Mouse (Mus musculus) hindbrain, embryonic 14.5 days (tissue): ENCODE data around the gene 2810459M11Rik. TPM values are rescaled to one million over a fixed set of nuclear protein-coding genes. Genes with fewer than 3 reads are reported as not detected.

Experiments
- ATAC-seq: fragments of 200-750 bp; cut with Nextera tagmentation; 2 replicates; pipeline ENCODE4 v1.8.0; 2017; ENCODE audit warnings: moderate number of reproducible peaks, mild to moderate bottlenecking, moderate TSS enrichment, moderate library complexity; ENCODE audit not compliant: low FRiP score
- DNase-seq: peaks from one replicate; pipeline ENCODE4 v3.0.0-alpha.2; 2015; ENCODE audit warnings: low spot score
- H3K27ac ChIP-seq: fragments of 300-500 bp; sonication (generic); 2 replicates; pipeline ENCODE4 v1.5.1; 2014; ENCODE audit warnings: mild to moderate bottlenecking, moderate library complexity
- H3K27me3 ChIP-seq: fragments of 300-500 bp; sonication (generic); 2 replicates; pipeline ENCODE4 v1.6.1; 2014; ENCODE audit warnings: mild to moderate bottlenecking, low read length, mixed read lengths; ENCODE audit not compliant: control insufficient read depth, insufficient read depth
- H3K36me3 ChIP-seq: fragments of 300-500 bp; sonication (generic); replicated peaks from 2 replicates; pipeline ENCODE4 v1.6.1; 2014; ENCODE audit not compliant: control insufficient read depth, insufficient read depth
- H3K4me1 ChIP-seq: fragments of 300-500 bp; sonication (generic); replicated peaks from 2 replicates; pipeline ENCODE4 v1.6.1; 2014; ENCODE audit warnings: antibody characterized with exemption, low read length, mixed read lengths; ENCODE audit not compliant: control insufficient read depth, insufficient read depth
- H3K4me2 ChIP-seq: fragments of 300-500 bp; sonication (generic); replicated peaks from 2 replicates; pipeline ENCODE4 v1.6.1; 2014; ENCODE audit warnings: mild to moderate bottlenecking, moderate library complexity
- H3K4me3 ChIP-seq: fragments of 300-500 bp; sonication (generic); replicated peaks from 2 replicates; pipeline ENCODE4 v1.5.1; 2014; ENCODE audit warnings: mild to moderate bottlenecking, low read length
- H3K9ac ChIP-seq: fragments of 300-500 bp; sonication (generic); 2 replicates; pipeline ENCODE4 v1.6.1; 2014
- H3K9me3 ChIP-seq: fragments of 300-500 bp; sonication (generic); 2 replicates; pipeline ENCODE4 v1.6.1; 2016; ENCODE audit warnings: low read length; ENCODE audit not compliant: control insufficient read depth
- WGBS: fragments of 180-500 bp; shearing (Covaris S2); extraction: QIAGEN DNeasy Blood & Tissue Kit; methylation state at CpG from one replicate; pipeline ENCODE4 v1.1.7; 2014; 5-methylcytosine and 5-hydroxymethylcytosine counted together
- polyA plus RNA-seq: library from polyadenylated mRNA; unstranded; fragments of >200 nt; fragmentation: Nextera tagmentation; extraction: Ambion mirVana; gene quantifications from 2 replicates; pipeline ENCODE4 v1.2.1, GENCODE M21; 2014

2810459M11Rik gene
- polyA plus RNA-seq, 1 experiment from 2014 or later: 8.6 TPM

- Histone ChIP-seq H3K27ac (0 out of 2 replicates have a peak overlapping the region, but pooled peaks have one; percentile 7), H3K27me3 (peaks cover 17% of the 10 kb centered on the region), H3K4me3 (peak overlapping the region; percentile 47), H3K9me3 (no peaks in the 10 kb centered on the region), H3K4me1 (no peaks in the 10 kb centered on the region; the same call in 1 of the 2 replicates), H3K4me2 (peak overlapping the region; percentile 93), H3K36me3 (no peaks in the 10 kb centered on the region), H3K9ac (peak overlapping the region; percentile 72)
- peak; percentile 77 for DNase-seq
- WGBS: 2% methylated on average over 60 of the region's 60 CpGs
- ATAC-seq: peak; percentile 78
Observed at GRCm38 (mm10) chr1:86018235-86019055, 27.2 kb upstream of the 2810459M11Rik start.

- 64% methylated on average over 11 of the region's 11 CpGs for WGBS
- ATAC-seq: no peak
- no peak overlapping the region for H3K4me3 ChIP-seq
Observed at GRCm38 (mm10) chr1:86021365-86021989, 24.2 kb upstream of the 2810459M11Rik start.

GRCm38 (mm10) chr1:86032273-86032987 lies 13.2 kb upstream of the 2810459M11Rik start:
- peak; percentile 91 for ATAC-seq
- no peak overlapping the region for H3K4me3 ChIP-seq
- WGBS: 7% methylated on average over 11 of the region's 11 CpGs

More at GRCm38 (mm10) chr1:86021365-86021989, 24.2 kb upstream of the 2810459M11Rik start:
- peaks cover 17% of the 10 kb centered on the region for H3K27me3 ChIP-seq
- DNase-seq: no peak
- H3K27ac ChIP-seq: no peak overlapping the region
- H3K9ac ChIP-seq: no peak overlapping the region
- no peak overlapping the region for H3K4me2 ChIP-seq
- no peaks in the 10 kb centered on the region for H3K36me3 ChIP-seq
- H3K4me1 ChIP-seq: no peaks in the 10 kb centered on the region; the same call in 1 of the 2 replicates
- no peaks in the 10 kb centered on the region for H3K9me3 ChIP-seq

GRCm38 (mm10) chr1:86038191-86038951 lies 7.3 kb upstream of the 2810459M11Rik start:
- H3K4me2 ChIP-seq: no peak overlapping the region
- no peak overlapping the region for H3K4me3 ChIP-seq
- WGBS: 77% methylated on average over 3 of the region's 3 CpGs
- no peaks in the 10 kb centered on the region for H3K36me3 ChIP-seq
- H3K9me3 ChIP-seq: peaks cover 5% of the 10 kb centered on the region; the same call in 1 of the 2 replicates
- H3K27ac ChIP-seq: no peak overlapping the region
- no peaks in the 10 kb centered on the region for H3K27me3 ChIP-seq
- DNase-seq (no peak), ATAC-seq (no peak)
- H3K9ac ChIP-seq: no peak overlapping the region
- no peaks in the 10 kb centered on the region for H3K4me1 ChIP-seq

More at GRCm38 (mm10) chr1:86032273-86032987, 13.2 kb upstream of the 2810459M11Rik start:
- Histone ChIP-seq H3K9ac (no peak overlapping the region), H3K9me3 (no peaks in the 10 kb centered on the region), H3K4me1 (no peaks in the 10 kb centered on the region), H3K4me2 (no peak overlapping the region), H3K36me3 (no peaks in the 10 kb centered on the region), H3K27ac (peak overlapping the region; percentile 82), H3K27me3 (no peaks in the 10 kb centered on the region)
- peak; percentile 50 for DNase-seq

GRCm38 (mm10) chr1:86040131-86040530 lies 5.5 kb upstream of the 2810459M11Rik start:
- Histone ChIP-seq H3K4me2 (no peak overlapping the region), H3K4me1 (no peaks in the 10 kb centered on the region), H3K4me3 (no peak overlapping the region), H3K9ac (no peak overlapping the region), H3K9me3 (peaks cover 5% of the 10 kb centered on the region; the same call in 1 of the 2 replicates), H3K36me3 (no peaks in the 10 kb centered on the region), H3K27ac (no peak overlapping the region), H3K27me3 (peaks cover 13% of the 10 kb centered on the region)
- ATAC-seq (no peak), DNase-seq (no peak)
- WGBS: 65% methylated on average over 4 of the region's 4 CpGs

- Histone ChIP-seq H3K9me3 (peaks cover 5% of the 10 kb centered on the region; the same call in 1 of the 2 replicates), H3K27ac (no peak overlapping the region), H3K4me2 (no peak overlapping the region), H3K4me1 (0 out of 2 replicates have a peak, but pooled peaks cover 3% of the 10 kb centered on the region), H3K4me3 (no peak overlapping the region), H3K9ac (no peak overlapping the region), H3K36me3 (no peaks in the 10 kb centered on the region), H3K27me3 (peaks cover 17% of the 10 kb centered on the region)
- 94% methylated on average over 3 of the region's 3 CpGs for WGBS
- DNase-seq (no peak), ATAC-seq (no peak)
Observed at GRCm38 (mm10) chr1:86040817-86041216, 4.8 kb upstream of the 2810459M11Rik start.

GRCm38 (mm10) chr1:86045056-86045455 lies 607 bp upstream of the 2810459M11Rik start:
- H3K27me3 ChIP-seq: peaks cover 44% of the 10 kb centered on the region
- peak overlapping the region; percentile 68; the same call in 1 of the 2 replicates for H3K4me3 ChIP-seq
- ATAC-seq (no peak), DNase-seq (no peak)
- H3K9ac ChIP-seq: no peak overlapping the region
- H3K36me3 ChIP-seq: no peaks in the 10 kb centered on the region
- H3K9me3 ChIP-seq: peaks cover 5% of the 10 kb centered on the region; the same call in 1 of the 2 replicates
- H3K4me1 ChIP-seq: peaks cover 7% of the 10 kb centered on the region; the same call in 1 of the 2 replicates
- 63% methylated on average over 4 of the region's 4 CpGs for WGBS
- H3K27ac ChIP-seq: no peak overlapping the region
- H3K4me2 ChIP-seq: peak overlapping the region; percentile 98

- Histone ChIP-seq H3K4me2 (peak overlapping the region; percentile 98), H3K9me3 (no peaks in the 10 kb centered on the region), H3K9ac (peak overlapping the region; percentile 74; the same call in 1 of the 2 replicates), H3K4me1 (peaks cover 7% of the 10 kb centered on the region; the same call in 1 of the 2 replicates), H3K4me3 (peak overlapping the region; percentile 68), H3K27me3 (peaks cover 44% of the 10 kb centered on the region), H3K27ac (0 out of 2 replicates have a peak overlapping the region, but pooled peaks have one; percentile 43), H3K36me3 (no peaks in the 10 kb centered on the region)
- DNase-seq: no peak
- WGBS: 8% methylated on average over 24 of the region's 24 CpGs
- no peak for ATAC-seq
Observed at GRCm38 (mm10) chr1:86046833-86047563, 1.3 kb downstream of the 2810459M11Rik start.
